Mouse (Mus musculus) heart, postnatal 0 days (tissue): ENCODE data around the gene Magi1. TPM values are rescaled to one million over a fixed set of nuclear protein-coding genes. Genes with fewer than 3 reads are reported as not detected.
A peak's percentile ranks its signal among the peaks of the same experiment; 100 is the strongest.

Experiments
- ATAC-seq: fragments of 200-750 bp; cut with Nextera tagmentation; 2 replicates; pipeline ENCODE4 v1.8.0; 2017; ENCODE audit warnings: low read depth, moderate number of reproducible peaks, moderate library complexity; ENCODE audit not compliant: insufficient read depth
- DNase-seq: peaks from one replicate; pipeline ENCODE4 v3.0.0-alpha.2; 2016; ENCODE audit warnings: low spot score
- H3K27ac ChIP-seq: fragments of 300-500 bp; sonication (generic); 2 replicates; pipeline ENCODE4 v1.5.1; 2014; ENCODE audit warnings: low read depth, mild to moderate bottlenecking
- H3K27me3 ChIP-seq: fragments of 300-500 bp; sonication (generic); 2 replicates; pipeline ENCODE4 v1.6.1; 2014; ENCODE audit warnings: low read length, mixed read lengths; ENCODE audit not compliant: control insufficient read depth, insufficient read depth
- H3K36me3 ChIP-seq: fragments of 300-500 bp; sonication (generic); replicated peaks from 2 replicates; pipeline ENCODE4 v1.6.1; 2014; ENCODE audit warnings: low read length, mixed read lengths; ENCODE audit not compliant: control insufficient read depth, insufficient read depth
- H3K4me1 ChIP-seq: fragments of 300-500 bp; sonication (generic); 2 replicates; pipeline ENCODE4 v1.6.1; 2014; ENCODE audit warnings: antibody characterized with exemption; ENCODE audit not compliant: control insufficient read depth, insufficient read depth
- H3K4me2 ChIP-seq: fragments of 300-500 bp; sonication (generic); 2 replicates; pipeline ENCODE4 v1.6.1; 2014; ENCODE audit warnings: low read depth, mild to moderate bottlenecking, low read length, moderate library complexity
- H3K4me3 ChIP-seq: fragments of 300-500 bp; sonication (generic); 2 replicates; pipeline ENCODE4 v1.5.1; 2014; ENCODE audit warnings: low read depth, low read length
- H3K9ac ChIP-seq: fragments of 300-500 bp; sonication (generic); replicated peaks from 2 replicates; pipeline ENCODE4 v1.6.1; 2014; ENCODE audit warnings: low read depth, low read length, mixed read lengths
- H3K9me3 ChIP-seq: fragments of 300-500 bp; sonication (generic); replicated peaks from 2 replicates; pipeline ENCODE4 v1.6.1; 2016; ENCODE audit warnings: low read length; ENCODE audit not compliant: control insufficient read depth
- CTCF ChIP-seq: IDR thresholded peaks from 2 replicates; pipeline ENCODE4 v1.5.1; 2016; ENCODE audit warnings: antibody characterized with exemption, control low read depth, low read depth
- EP300 ChIP-seq: IDR thresholded peaks from 2 replicates; pipeline ENCODE4 v1.6.1; 2016; ENCODE audit warnings: antibody characterized with exemption, low read depth
- WGBS: fragments of 180-500 bp; shearing (Covaris S2); extraction: QIAGEN DNeasy Blood & Tissue Kit; methylation state at CpG from one replicate; pipeline ENCODE4 v1.1.7; 2014; 5-methylcytosine and 5-hydroxymethylcytosine counted together
- polyA plus RNA-seq: library from polyadenylated mRNA; unstranded; fragments of >200 nt; fragmentation: Nextera tagmentation; extraction: Ambion mirVana; gene quantifications from 2 replicates; pipeline ENCODE4 v1.2.1, GENCODE M21; 2015
- total RNA-seq: library from RNA; depleted of rRNA; stranded (reverse); fragments of >200 nt; gene quantifications from 2 replicates; pipeline ENCODE4 v1.2.3, GENCODE M21; 2014; ENCODE audit warnings: low replicate concordance

The Magi1 gene
- total and polyA plus RNA-seq, 2 experiments from 2014 or later = 4.6 to 15.3 TPM

- H3K27me3 ChIP-seq = no peaks in the 10 kb centered on the region
- 50% methylated on average over 5 of the region's 5 CpGs for WGBS
- TF ChIP-seq EP300 (no peak), CTCF (no peak)
- DNase-seq (no peak), ATAC-seq (no peak)
- H3K4me2 ChIP-seq = no peak overlapping the region
- H3K27ac ChIP-seq = no peak overlapping the region
- peaks cover 10% of the 10 kb centered on the region; the same call in 1 of the 2 replicates for H3K4me1 ChIP-seq
- H3K9me3 ChIP-seq = no peaks in the 10 kb centered on the region
- H3K4me3 ChIP-seq = no peak overlapping the region
- no peaks in the 10 kb centered on the region for H3K36me3 ChIP-seq
- H3K9ac ChIP-seq = no peak overlapping the region
Measured at GRCm38 (mm10) chr6:93805407-93805936, 478.2 kb downstream of the Magi1 start.

- Histone ChIP-seq H3K4me3 (no peak overlapping the region), H3K27ac (peak overlapping the region; percentile 5; the same call in 1 of the 2 replicates), H3K36me3 (no peaks in the 10 kb centered on the region), H3K4me1 (peaks cover 10% of the 10 kb centered on the region; the same call in 1 of the 2 replicates), H3K9me3 (no peaks in the 10 kb centered on the region), H3K4me2 (0 out of 2 replicates have a peak overlapping the region, but pooled peaks have one; percentile 11), H3K9ac (no peak overlapping the region), H3K27me3 (no peaks in the 10 kb centered on the region)
- 17% methylated on average over 4 of the region's 4 CpGs for WGBS
- DNase-seq (peak; percentile 68), ATAC-seq (peak; percentile 57)
- no peak for TF ChIP-seq CTCF
- no peak for TF ChIP-seq EP300
Measured at GRCm38 (mm10) chr6:93802390-93802789, 481.3 kb downstream of the Magi1 start.

- peaks cover 10% of the 10 kb centered on the region; the same call in 1 of the 2 replicates for H3K4me1 ChIP-seq
- no peak overlapping the region for H3K9ac ChIP-seq
- 73% methylated on average over 4 of the region's 4 CpGs for WGBS
- DNase-seq (no peak), ATAC-seq (no peak)
- TF ChIP-seq EP300 (no peak), CTCF (no peak)
- no peaks in the 10 kb centered on the region for H3K36me3 ChIP-seq
- no peaks in the 10 kb centered on the region for H3K27me3 ChIP-seq
- no peak overlapping the region for H3K4me3 ChIP-seq
- no peak overlapping the region for H3K4me2 ChIP-seq
- H3K27ac ChIP-seq = no peak overlapping the region
- no peaks in the 10 kb centered on the region for H3K9me3 ChIP-seq
Measured at GRCm38 (mm10) chr6:93800465-93800864, 483.3 kb downstream of the Magi1 start.

- no peak overlapping the region for H3K9ac ChIP-seq
- ATAC-seq (no peak), DNase-seq (no peak)
- WGBS = 84% methylated on average over 10 of the region's 10 CpGs
- H3K4me2 ChIP-seq = no peak overlapping the region
- TF ChIP-seq CTCF (no peak), EP300 (no peak)
- no peak overlapping the region for H3K4me3 ChIP-seq
- H3K36me3 ChIP-seq = no peaks in the 10 kb centered on the region
- no peaks in the 10 kb centered on the region for H3K27me3 ChIP-seq
- H3K27ac ChIP-seq = no peak overlapping the region
- H3K4me1 ChIP-seq = peaks cover 3% of the 10 kb centered on the region; the same call in 1 of the 2 replicates
- H3K9me3 ChIP-seq = no peaks in the 10 kb centered on the region
Measured at GRCm38 (mm10) chr6:93792309-93793215, 491.2 kb downstream of the Magi1 start.

GRCm38 (mm10) chr6:93789721-93790120 lies 494.0 kb downstream of the Magi1 start:
- H3K27me3 ChIP-seq = no peaks in the 10 kb centered on the region
- TF ChIP-seq EP300 (no peak), CTCF (no peak)
- H3K4me2 ChIP-seq = no peak overlapping the region
- no peak for ATAC-seq
- no peak overlapping the region for H3K4me3 ChIP-seq
- no peak for DNase-seq
- H3K27ac ChIP-seq = no peak overlapping the region
- H3K36me3 ChIP-seq = no peaks in the 10 kb centered on the region
- H3K9ac ChIP-seq = no peak overlapping the region
- no peaks in the 10 kb centered on the region for H3K9me3 ChIP-seq
- H3K4me1 ChIP-seq = peaks cover 3% of the 10 kb centered on the region; the same call in 1 of the 2 replicates
